Mouse (Mus musculus) heart, postnatal 0 days (tissue): Measurements from ENCODE around the gene Cd4. TPM values are rescaled to one million over a fixed set of nuclear protein-coding genes. Genes with fewer than 3 reads are reported as not detected.

Experiments
- ATAC-seq: fragments of 200-750 bp; cut with Nextera tagmentation; 2 replicates; pipeline ENCODE4 v1.8.0; 2017; ENCODE audit warnings: low read depth, moderate number of reproducible peaks, moderate library complexity; ENCODE audit not compliant: insufficient read depth
- DNase-seq: peaks from one replicate; pipeline ENCODE4 v3.0.0-alpha.2; 2016; ENCODE audit warnings: low spot score
- H3K27ac ChIP-seq: fragments of 300-500 bp; sonication (generic); 2 replicates; pipeline ENCODE4 v1.5.1; 2014; ENCODE audit warnings: low read depth, mild to moderate bottlenecking
- H3K27me3 ChIP-seq: fragments of 300-500 bp; sonication (generic); 2 replicates; pipeline ENCODE4 v1.6.1; 2014; ENCODE audit warnings: low read length, mixed read lengths; ENCODE audit not compliant: control insufficient read depth, insufficient read depth
- H3K36me3 ChIP-seq: fragments of 300-500 bp; sonication (generic); replicated peaks from 2 replicates; pipeline ENCODE4 v1.6.1; 2014; ENCODE audit warnings: low read length, mixed read lengths; ENCODE audit not compliant: control insufficient read depth, insufficient read depth
- H3K4me1 ChIP-seq: fragments of 300-500 bp; sonication (generic); 2 replicates; pipeline ENCODE4 v1.6.1; 2014; ENCODE audit warnings: antibody characterized with exemption; ENCODE audit not compliant: control insufficient read depth, insufficient read depth
- H3K4me2 ChIP-seq: fragments of 300-500 bp; sonication (generic); 2 replicates; pipeline ENCODE4 v1.6.1; 2014; ENCODE audit warnings: low read depth, mild to moderate bottlenecking, low read length, moderate library complexity
- H3K4me3 ChIP-seq: fragments of 300-500 bp; sonication (generic); 2 replicates; pipeline ENCODE4 v1.5.1; 2014; ENCODE audit warnings: low read depth, low read length
- H3K9ac ChIP-seq: fragments of 300-500 bp; sonication (generic); replicated peaks from 2 replicates; pipeline ENCODE4 v1.6.1; 2014; ENCODE audit warnings: low read depth, low read length, mixed read lengths
- H3K9me3 ChIP-seq: fragments of 300-500 bp; sonication (generic); replicated peaks from 2 replicates; pipeline ENCODE4 v1.6.1; 2016; ENCODE audit warnings: low read length; ENCODE audit not compliant: control insufficient read depth
- CTCF ChIP-seq: IDR thresholded peaks from 2 replicates; pipeline ENCODE4 v1.5.1; 2016; ENCODE audit warnings: antibody characterized with exemption, control low read depth, low read depth
- EP300 ChIP-seq: IDR thresholded peaks from 2 replicates; pipeline ENCODE4 v1.6.1; 2016; ENCODE audit warnings: antibody characterized with exemption, low read depth
- WGBS: fragments of 180-500 bp; shearing (Covaris S2); extraction: QIAGEN DNeasy Blood & Tissue Kit; methylation state at CpG from one replicate; pipeline ENCODE4 v1.1.7; 2014; 5-methylcytosine and 5-hydroxymethylcytosine counted together
- polyA plus RNA-seq: library from polyadenylated mRNA; unstranded; fragments of >200 nt; fragmentation: Nextera tagmentation; extraction: Ambion mirVana; gene quantifications from 2 replicates; pipeline ENCODE4 v1.2.1, GENCODE M21; 2015
- total RNA-seq: library from RNA; depleted of rRNA; stranded (reverse); fragments of >200 nt; gene quantifications from 2 replicates; pipeline ENCODE4 v1.2.3, GENCODE M21; 2014; ENCODE audit warnings: low replicate concordance

The Cd4 gene
- total and polyA plus RNA-seq, 2 experiments from 2014 or later, result 0.10 TPM; not detected in 1

- peak overlapping the region; percentile 100 for H3K27ac ChIP-seq
- TF ChIP-seq CTCF (no peak), EP300 (no peak)
- peaks cover 36% of the 10 kb centered on the region for H3K4me1 ChIP-seq
- ATAC-seq (no peak), DNase-seq (no peak)
- no peaks in the 10 kb centered on the region for H3K27me3 ChIP-seq
- H3K36me3 ChIP-seq, result no peaks in the 10 kb centered on the region
- no peak overlapping the region for H3K4me2 ChIP-seq
- 70% methylated on average over 4 of the region's 4 CpGs for WGBS
- no peaks in the 10 kb centered on the region for H3K9me3 ChIP-seq
- H3K4me3 ChIP-seq, result no peak overlapping the region
- H3K9ac ChIP-seq, result no peak overlapping the region
These were observed 33.5 kb upstream of the Cd4 start for GRCm38 (mm10) chr6:124921539-124921938.

GRCm38 (mm10) chr6:124920318-124921085 is 32.5 kb upstream of the Cd4 start:
- ATAC-seq (no peak), DNase-seq (no peak)
- peak overlapping the region; percentile 97 for H3K4me2 ChIP-seq
- H3K36me3 ChIP-seq, result no peaks in the 10 kb centered on the region
- no peaks in the 10 kb centered on the region for H3K9me3 ChIP-seq
- H3K4me1 ChIP-seq, result peaks cover 41% of the 10 kb centered on the region
- TF ChIP-seq EP300, result no peak
- TF ChIP-seq CTCF, result no peak
- WGBS, result 28% methylated on average over 9 of the region's 9 CpGs
- peak overlapping the region; percentile 38; the same call in 1 of the 2 replicates for H3K4me3 ChIP-seq
- peak overlapping the region; percentile 100 for H3K27ac ChIP-seq
- H3K9ac ChIP-seq, result peak overlapping the region; percentile 45; the same call in 1 of the 2 replicates
- no peaks in the 10 kb centered on the region for H3K27me3 ChIP-seq

- Histone ChIP-seq H3K27me3 (no peaks in the 10 kb centered on the region), H3K4me2 (peak within 1 kb of the TSS; percentile 97), H3K9ac (peak within 1 kb of the TSS; percentile 45), H3K27ac (peak within 1 kb of the TSS; percentile 100), H3K36me3 (peaks cover 3% of the 10 kb centered on the region; the same call in 1 of the 2 replicates), H3K4me3 (peak within 1 kb of the TSS; percentile 38), H3K4me1 (peaks cover 40% of the 10 kb centered on the region), H3K9me3 (no peaks in the 10 kb centered on the region)
- ATAC-seq, result peak; percentile 80
- DNase-seq, result peak; percentile 99
- peak; percentile 91 for TF ChIP-seq EP300
- 0 out of 2 replicates have a peak, but pooled peaks have one; percentile 1 for TF ChIP-seq CTCF
- 2% methylated on average over 13 of the region's 13 CpGs for WGBS
These were observed 31.8 kb upstream of the Cd4 start, which contains the start of gene Ptms for GRCm38 (mm10) chr6:124919695-124920317. Gene Ptms (minus strand): TSS chr6:124920103.

DNA sequence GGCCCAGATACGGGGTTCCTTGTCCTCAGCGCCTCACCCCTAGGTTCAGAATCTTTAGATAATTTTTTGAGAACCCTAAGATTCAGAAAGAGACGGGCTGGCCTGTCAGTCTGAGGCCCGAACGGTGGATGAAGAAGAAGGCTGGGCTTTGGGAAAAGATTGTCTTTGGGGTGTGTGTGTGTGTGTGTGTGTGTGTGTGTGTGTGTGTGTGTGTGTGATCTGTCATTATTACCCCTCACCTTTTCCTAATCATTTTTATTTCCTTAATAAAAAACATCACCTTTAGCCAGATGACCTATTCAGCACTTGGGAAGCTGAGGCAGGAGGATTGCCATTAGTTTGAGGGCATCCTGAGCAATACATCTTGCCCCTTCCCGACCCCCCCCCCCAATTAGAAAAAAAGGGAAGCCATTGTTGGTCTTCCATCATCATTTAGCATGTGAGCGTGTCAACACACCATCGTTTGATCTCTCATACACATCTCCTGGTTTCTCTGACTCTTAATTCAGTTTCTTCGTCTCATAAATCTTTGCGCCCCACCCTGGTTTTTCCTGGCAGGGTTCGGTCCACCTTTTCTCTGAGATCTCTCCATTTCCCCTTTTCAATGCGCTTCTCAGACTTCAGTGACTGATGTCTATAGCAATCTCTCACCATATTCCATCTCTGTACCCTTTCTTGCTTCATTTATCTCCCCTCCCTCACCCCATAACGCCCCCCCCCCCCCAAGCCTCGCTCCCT is 31.0 kb upstream of the Cd4 start:
- Histone ChIP-seq H3K4me3 (peak overlapping the region; percentile 38; the same call in 1 of the 2 replicates), H3K9me3 (no peaks in the 10 kb centered on the region), H3K9ac (no peak overlapping the region), H3K4me2 (peak overlapping the region; percentile 97), H3K27me3 (no peaks in the 10 kb centered on the region), H3K4me1 (peaks cover 39% of the 10 kb centered on the region), H3K36me3 (peaks cover 11% of the 10 kb centered on the region), H3K27ac (peak overlapping the region; percentile 100)
- 29% methylated on average over 13 of the region's 14 CpGs for WGBS
- ATAC-seq, result no peak
- no peak for DNase-seq
- TF ChIP-seq CTCF (no peak), EP300 (no peak)

- Histone ChIP-seq H3K27me3 (no peaks in the 10 kb centered on the region), H3K9me3 (no peaks in the 10 kb centered on the region), H3K4me3 (peak overlapping the region; percentile 98), H3K9ac (peak overlapping the region; percentile 99), H3K27ac (peak overlapping the region; percentile 100), H3K4me2 (peak overlapping the region; percentile 97), H3K4me1 (peaks cover 39% of the 10 kb centered on the region), H3K36me3 (peaks cover 18% of the 10 kb centered on the region)
- TF ChIP-seq CTCF (no peak), EP300 (no peak)
- ATAC-seq, result no peak
- WGBS, result 16% methylated on average over 7 of the region's 7 CpGs
- DNase-seq, result no peak
These were observed 30.3 kb upstream of the Cd4 start for GRCm38 (mm10) chr6:124918331-124918690.
